Mouse (Mus musculus): ENCODE data around the gene Emilin3. TPM values are rescaled to one million over a fixed set of nuclear protein-coding genes. Genes with fewer than 3 reads are reported as not detected.

Emilin3 gene
- polyA plus RNA-seq, 1 experiment from 2014 or later = 22.3 TPM

GRCm38 (mm10) chr2:160871310-160871709 is 40.8 kb downstream of the Emilin3 start:
- no peak overlapping the region for H3K4me3 ChIP-seq

GRCm38 (mm10) chr2:160869446-160869845 is 42.7 kb downstream of the Emilin3 start:
- no peaks in the 10 kb centered on the region for H3K27me3 ChIP-seq
- H3K4me2 ChIP-seq (replicated peaks) = no peak overlapping the region
- no peaks in the 10 kb centered on the region for H3K9me3 ChIP-seq
- H3K36me3 ChIP-seq = no peaks in the 10 kb centered on the region
- H3K9ac ChIP-seq = no peak overlapping the region
- H3K4me3 ChIP-seq = no peak overlapping the region
- no peak overlapping the region for H3K27ac ChIP-seq
- peaks cover 5% of the 10 kb centered on the region for H3K4me1 ChIP-seq
- no peak for ATAC-seq (ENCODE audit: insufficient number of reproducible peaks, insufficient read depth, low FRiP score, low TSS enrichment)
- WGBS = 65% methylated on average over 3 of the region's 3 CpGs

More at GRCm38 (mm10) chr2:160871310-160871709, 40.8 kb downstream of the Emilin3 start:
- Histone ChIP-seq H3K36me3 (no peaks in the 10 kb centered on the region), H3K27ac (no peak overlapping the region), H3K4me1 (peaks cover 5% of the 10 kb centered on the region), H3K27me3 (no peaks in the 10 kb centered on the region), H3K9ac (no peak overlapping the region), H3K9me3 (no peaks in the 10 kb centered on the region), H3K4me2 (replicated peaks) (no peak overlapping the region)
- no peak for ATAC-seq (ENCODE audit: insufficient number of reproducible peaks, insufficient read depth, low FRiP score, low TSS enrichment)
- 81% methylated on average over 3 of the region's 3 CpGs for WGBS

GRCm38 (mm10) chr2:160865266-160865665 is 46.9 kb downstream of the Emilin3 start:
- Histone ChIP-seq H3K9ac (no peak overlapping the region), H3K4me2 (replicated peaks) (no peak overlapping the region), H3K4me1 (no peaks in the 10 kb centered on the region), H3K27me3 (no peaks in the 10 kb centered on the region), H3K36me3 (no peaks in the 10 kb centered on the region), H3K4me3 (no peak overlapping the region), H3K9me3 (no peaks in the 10 kb centered on the region), H3K27ac (no peak overlapping the region)
- ATAC-seq (ENCODE audit: insufficient number of reproducible peaks, insufficient read depth, low FRiP score, low TSS enrichment) = no peak
- WGBS = 80% methylated on average over 2 of the region's 2 CpGs

- H3K36me3 ChIP-seq = no peaks in the 10 kb centered on the region
- H3K9me3 ChIP-seq = no peaks in the 10 kb centered on the region
- no peaks in the 10 kb centered on the region for H3K27me3 ChIP-seq
- no peak overlapping the region for H3K9ac ChIP-seq
- ATAC-seq (ENCODE audit: insufficient number of reproducible peaks, insufficient read depth, low FRiP score, low TSS enrichment) = no peak
- H3K4me3 ChIP-seq = no peak overlapping the region
- 82% methylated on average over 1 of the region's 1 CpGs for WGBS
- H3K27ac ChIP-seq = no peak overlapping the region
- H3K4me1 ChIP-seq = no peaks in the 10 kb centered on the region
- H3K4me2 ChIP-seq (replicated peaks) = no peak overlapping the region
These were observed 48.0 kb downstream of the Emilin3 start for GRCm38 (mm10) chr2:160864112-160864511.

GRCm38 (mm10) chr2:160860363-160860762 is 51.8 kb downstream of the Emilin3 start:
- H3K4me3 ChIP-seq = no peak overlapping the region
- H3K4me2 ChIP-seq (replicated peaks) = no peak overlapping the region
- H3K36me3 ChIP-seq = no peaks in the 10 kb centered on the region
- no peak overlapping the region for H3K27ac ChIP-seq
- no peaks in the 10 kb centered on the region for H3K9me3 ChIP-seq
- no peaks in the 10 kb centered on the region for H3K27me3 ChIP-seq
- no peaks in the 10 kb centered on the region for H3K4me1 ChIP-seq
- 58% methylated on average over 1 of the region's 1 CpGs for WGBS
- no peak for ATAC-seq (ENCODE audit: insufficient number of reproducible peaks, insufficient read depth, low FRiP score, low TSS enrichment)
- H3K9ac ChIP-seq = no peak overlapping the region

Other genes with a start within 250 kb of the Emilin3 start
- gene Plcg1, start 181.0 kb downstream of the Emilin3 start, polyA plus RNA-seq (2016; fragmentation: Nextera tagmentation; extraction: Ambion mirVana) = 104 and 108 TPM in 2 replicates
- gene Zhx3, start 39.3 kb downstream of the Emilin3 start, polyA plus RNA-seq (2016; fragmentation: Nextera tagmentation; extraction: Ambion mirVana) = 12.0 and 12.2 TPM in 2 replicates
- gene Lpin3, start 31.7 kb downstream of the Emilin3 start, polyA plus RNA-seq (2016; fragmentation: Nextera tagmentation; extraction: Ambion mirVana) = 2.1 and 2.7 TPM in 2 replicates
- 44.6 and 48.2 TPM in 2 replicates for gene Chd6, start 196.7 kb upstream of the Emilin3 start, polyA plus RNA-seq (2016; fragmentation: Nextera tagmentation; extraction: Ambion mirVana)

Measured in embryonic facial prominence, embryonic 12.5 days (tissue).